Mouse (Mus musculus) left cerebral cortex, adult 9 months (tissue): ENCODE data around the gene Vmn1r65.
"Not testable (repeated sequence)": the region's sequence is repeated elsewhere in the genome, so short reads cannot be mapped to it uniquely, and the experiment has no call there.

Experiments used
- DNase-seq, 2 experiments: peaks; one replicate each; pipeline ENCODE4 v3.0.0; 2022; ENCODE audit warnings: low spot score in 2 of 2

Vmn1r65 gene

GRCm38 (mm10) chr7:6010910-6011309, at the start of gene Vmn1r65:
TSS of gene Vmn1r65 (minus strand) at chr7:6011010.
- no peak for DNase-seq

DNA sequence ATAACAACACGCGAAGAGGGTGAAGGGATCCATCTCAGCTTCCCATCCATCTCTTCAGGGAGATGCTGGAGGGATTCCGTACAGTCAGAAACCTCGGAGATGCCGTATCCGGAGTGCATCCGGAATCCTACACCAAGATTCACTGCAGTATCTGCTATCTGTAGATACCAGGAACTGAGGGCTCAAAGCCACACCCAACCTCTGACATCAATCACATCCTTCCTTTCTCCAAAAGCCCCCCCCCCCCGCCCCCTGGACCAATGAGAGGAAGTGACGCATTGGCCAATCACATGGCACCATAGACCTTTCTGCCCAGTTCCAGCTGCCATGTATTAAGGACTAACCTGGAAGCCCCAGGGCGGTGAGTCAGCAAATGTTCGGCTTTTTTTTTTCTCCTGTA, 34.1 kb upstream of the Vmn1r65 start, which contains the start of gene Nlrp4c:
Nlrp4c (plus strand) TSS at position 301 of the 400 bp plus-strand sequence.
- DNase-seq: no peak

DNA sequence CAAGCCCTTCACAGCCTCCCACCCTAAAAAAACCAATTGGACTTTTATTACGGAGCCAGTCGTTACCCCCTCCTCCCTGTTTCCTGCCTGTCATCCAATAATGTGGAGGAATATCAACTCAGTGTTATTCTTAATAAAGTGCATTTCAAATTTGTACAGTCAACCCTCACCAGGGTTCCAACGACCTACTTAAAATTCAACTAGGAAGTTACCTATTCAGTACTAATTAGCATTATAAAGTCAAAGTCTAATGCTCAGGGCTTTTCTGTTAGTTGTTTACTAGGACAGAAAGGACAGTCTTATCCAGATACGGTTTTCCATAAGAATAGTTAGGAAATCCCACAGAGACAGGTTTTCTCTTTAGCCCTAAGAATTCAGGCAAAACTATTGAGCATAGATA, 28.4 kb downstream of the Vmn1r65 start:
- DNase-seq: not testable (repeated sequence)

DNA sequence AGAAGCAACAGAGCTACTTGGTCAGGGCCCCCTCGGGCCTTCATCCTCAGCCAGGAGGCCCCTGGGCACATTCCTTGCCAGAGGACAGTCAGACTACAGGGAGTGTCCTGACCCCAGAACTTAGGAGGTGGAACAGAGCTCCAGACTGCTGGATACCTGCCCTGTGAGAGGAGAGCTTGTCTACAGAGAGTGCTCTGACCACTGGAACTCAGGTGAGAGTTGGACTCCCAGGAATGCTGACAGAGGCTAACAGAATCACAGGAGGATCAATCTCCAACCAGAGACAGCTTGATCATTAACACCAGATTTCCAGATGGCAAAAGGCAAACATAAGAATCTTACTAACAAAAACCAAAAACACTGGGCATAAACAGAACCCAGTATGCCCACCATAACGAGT, 38.3 kb downstream of the Vmn1r65 start:
- DNase-seq: not testable (repeated sequence)
